Mouse (Mus musculus): Measurements from ENCODE around the gene Angptl7. TPM values are rescaled to one million over a fixed set of nuclear protein-coding genes. Genes with fewer than 3 reads are reported as not detected.

The Angptl7 gene
- 1 to 10 TPM in 2 of 4 experiments, under 1 TPM in 1, not detected in 1; 0.33 to 1.2 (median 1.0) TPM for total RNA-seq (2022)

DNA sequence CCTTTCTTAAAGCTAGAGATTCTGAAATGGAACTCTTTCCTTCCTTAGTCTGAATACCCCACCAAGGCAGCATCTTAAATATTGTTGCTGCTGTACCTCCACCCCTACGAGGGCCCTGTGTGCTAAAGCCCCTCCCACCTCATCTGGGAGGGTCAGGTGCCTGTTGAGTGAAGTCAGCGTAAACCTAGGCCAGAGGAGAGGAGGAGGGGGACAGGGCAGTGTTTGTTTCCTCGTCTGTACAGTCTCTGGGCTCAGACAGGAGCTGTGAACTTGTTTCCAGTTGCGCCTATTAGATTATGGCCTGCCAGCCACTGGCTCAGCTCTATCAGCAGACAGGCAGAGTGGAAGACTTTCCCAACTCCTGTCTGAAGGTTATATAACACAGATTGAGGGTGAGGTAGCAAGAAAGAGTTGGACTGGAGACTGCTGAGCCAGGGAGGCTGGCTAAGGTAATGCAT, at the start of gene Angptl7:
TSS of gene Angptl7 (minus strand) at position 51 of the 458 bp plus-strand sequence.
- no peak for DNase-seq (ENCODE audit: low spot score in 2 of 2)

DNA sequence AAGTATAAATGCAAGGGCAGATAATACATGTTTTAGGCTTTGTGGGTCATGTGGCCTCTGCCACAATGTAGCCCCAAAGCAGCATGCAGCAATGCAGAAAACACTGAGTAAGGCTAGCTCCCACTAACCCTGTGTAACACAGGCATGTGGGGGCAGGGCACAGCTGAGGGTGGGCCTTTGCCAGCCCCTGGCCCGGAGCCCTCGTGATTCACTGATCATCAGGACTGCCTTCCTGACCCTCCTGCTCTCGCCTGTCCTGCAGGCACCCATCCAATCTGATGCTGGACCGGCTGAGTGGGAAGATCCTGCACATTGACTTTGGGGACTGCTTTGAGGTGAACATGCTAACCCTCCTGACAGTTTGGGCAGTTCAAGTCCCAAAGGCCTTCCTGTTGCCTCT, 48.8 kb upstream of the Angptl7 start:
- no peak for DNase-seq (ENCODE audit: low spot score in 2 of 2)

DNA sequence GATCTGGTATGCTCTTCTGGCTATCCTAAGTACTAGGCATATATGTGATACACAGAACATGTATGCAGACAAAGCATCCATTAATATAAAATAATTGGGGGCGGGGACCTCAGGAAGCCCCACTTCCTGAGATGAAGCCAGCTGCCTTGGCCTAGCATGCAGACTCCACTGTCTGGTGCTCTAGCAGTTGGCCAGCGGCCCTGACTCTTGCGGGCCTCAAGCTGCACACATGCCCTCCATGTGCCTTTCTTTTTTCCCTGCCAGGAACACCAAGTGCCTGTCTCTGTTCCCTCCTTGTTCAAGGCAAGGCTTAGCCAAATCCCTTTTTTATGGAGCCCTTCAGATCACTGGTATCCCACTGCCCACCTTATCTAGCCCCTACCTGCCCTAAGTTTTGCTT, 35.6 kb upstream of the Angptl7 start:
- no peak for DNase-seq (ENCODE audit: low spot score in 2 of 2)

DNA sequence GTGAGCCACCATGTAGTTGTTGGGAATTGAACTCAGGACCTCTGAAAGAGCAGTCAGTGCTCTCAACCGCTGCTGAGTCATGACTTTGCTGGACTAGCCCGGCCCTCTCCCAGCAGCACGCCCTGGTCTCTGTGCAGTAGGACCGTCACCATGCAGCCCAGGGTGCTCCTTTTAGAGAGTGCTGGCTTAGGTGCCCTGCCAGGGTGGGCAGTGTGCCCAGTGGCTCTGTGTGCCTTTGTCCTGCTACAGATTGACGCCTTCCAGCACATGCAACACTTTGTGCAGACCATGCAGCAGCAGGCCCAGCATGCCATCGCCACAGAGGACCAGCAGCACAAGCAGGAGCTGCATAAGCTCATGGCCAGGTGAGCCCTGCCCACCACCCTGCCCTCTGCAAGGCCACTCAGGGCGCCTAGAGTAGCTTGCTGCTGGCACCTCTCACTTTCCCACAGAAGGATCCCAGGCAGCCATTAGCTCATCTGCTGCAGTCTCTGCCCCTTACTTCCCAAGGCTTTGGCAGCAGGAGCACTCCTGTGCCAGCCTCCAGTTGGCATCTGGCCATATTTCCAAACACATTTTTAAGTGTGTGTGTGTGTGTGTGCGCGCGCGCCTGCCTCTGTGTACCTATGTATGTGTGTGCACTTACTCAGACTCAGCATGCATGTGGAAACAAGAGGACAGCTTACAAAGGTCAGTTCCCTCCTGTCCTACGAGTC, 33.5 kb upstream of the Angptl7 start:
- peak in 1 of 2 experiments; percentile 46 for DNase-seq (ENCODE audit: low spot score in 2 of 2)

DNA sequence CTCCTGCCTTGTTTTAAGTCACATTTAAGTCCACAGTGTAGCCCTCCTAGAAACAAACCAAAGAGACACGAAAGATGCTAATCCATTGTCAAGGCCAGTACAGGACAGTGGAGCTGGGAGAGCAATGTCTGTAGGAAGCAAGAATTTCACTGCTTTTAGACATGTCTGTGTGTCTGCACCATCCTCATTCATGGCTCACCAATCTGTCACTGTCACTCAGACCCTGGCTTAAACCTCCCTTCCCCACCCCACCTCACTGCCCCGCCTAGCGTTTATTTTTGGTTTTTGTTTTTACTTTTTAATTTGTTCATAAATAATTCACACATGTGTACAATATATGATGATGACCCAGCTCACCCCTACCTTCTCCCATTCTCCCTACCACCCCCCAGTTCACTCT, 32.3 kb upstream of the Angptl7 start:
- DNase-seq (ENCODE audit: low spot score in 2 of 2): no peak

DNA sequence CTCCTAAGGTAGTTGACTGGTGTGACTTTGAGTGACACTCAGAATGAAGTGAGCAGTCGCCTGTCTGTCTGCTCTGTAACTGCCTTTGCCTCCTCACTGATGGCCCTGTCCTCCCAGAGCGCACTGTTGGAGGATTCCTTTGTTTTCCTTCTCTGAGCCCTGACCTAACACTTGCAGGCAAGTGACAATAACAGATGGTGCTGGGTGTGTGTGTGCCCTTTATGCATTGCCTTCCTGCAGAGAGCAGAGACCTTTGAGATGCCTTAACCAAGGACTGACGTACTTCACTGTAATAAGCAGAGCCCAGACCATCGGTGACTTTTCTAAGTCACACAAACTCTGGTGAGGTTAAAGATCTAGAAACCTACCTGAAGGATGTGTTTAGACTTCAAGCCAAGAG, 31.1 kb upstream of the Angptl7 start:
- no peak for DNase-seq (ENCODE audit: low spot score in 2 of 2)

DNA sequence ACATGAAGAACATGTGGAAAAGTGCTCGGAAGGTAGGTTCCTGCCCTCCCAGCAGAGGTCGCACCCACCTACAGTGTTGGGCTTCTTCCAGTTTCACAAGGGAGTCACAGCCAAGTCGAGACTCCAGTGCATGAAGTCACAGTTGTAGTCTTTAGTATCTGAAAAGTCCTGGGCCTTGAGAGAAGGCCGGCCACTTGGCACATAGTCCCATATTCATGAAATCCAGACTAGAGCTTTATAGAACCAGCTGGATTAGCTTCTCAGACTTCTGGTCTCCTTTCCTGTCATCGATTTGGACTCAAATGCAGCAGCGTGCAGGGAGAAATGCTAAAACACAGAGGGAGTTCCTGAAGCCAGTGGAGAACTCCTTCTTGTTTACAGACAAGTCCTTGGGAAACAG, 30.5 kb upstream of the Angptl7 start:
- DNase-seq (ENCODE audit: low spot score in 2 of 2): no peak

DNA sequence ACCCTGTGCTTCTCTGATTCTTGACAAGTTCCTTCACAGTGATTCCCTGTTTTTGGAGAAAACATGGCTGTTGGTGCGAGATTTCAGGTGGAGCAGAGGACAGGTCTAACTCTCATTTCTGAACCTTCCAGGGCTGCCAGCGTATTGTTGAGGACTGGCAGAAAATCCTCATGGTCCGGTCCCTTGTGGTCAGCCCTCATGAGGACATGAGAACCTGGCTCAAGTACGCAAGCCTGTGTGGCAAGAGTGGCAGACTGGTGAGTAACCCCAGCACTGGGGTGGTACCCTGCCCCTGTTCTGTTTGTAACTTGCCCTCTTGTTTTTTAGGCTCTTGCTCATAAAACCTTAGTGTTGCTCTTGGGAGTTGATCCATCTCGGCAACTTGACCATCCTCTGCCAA, 30.1 kb upstream of the Angptl7 start:
- DNase-seq (ENCODE audit: low spot score in 2 of 2): no peak

DNA sequence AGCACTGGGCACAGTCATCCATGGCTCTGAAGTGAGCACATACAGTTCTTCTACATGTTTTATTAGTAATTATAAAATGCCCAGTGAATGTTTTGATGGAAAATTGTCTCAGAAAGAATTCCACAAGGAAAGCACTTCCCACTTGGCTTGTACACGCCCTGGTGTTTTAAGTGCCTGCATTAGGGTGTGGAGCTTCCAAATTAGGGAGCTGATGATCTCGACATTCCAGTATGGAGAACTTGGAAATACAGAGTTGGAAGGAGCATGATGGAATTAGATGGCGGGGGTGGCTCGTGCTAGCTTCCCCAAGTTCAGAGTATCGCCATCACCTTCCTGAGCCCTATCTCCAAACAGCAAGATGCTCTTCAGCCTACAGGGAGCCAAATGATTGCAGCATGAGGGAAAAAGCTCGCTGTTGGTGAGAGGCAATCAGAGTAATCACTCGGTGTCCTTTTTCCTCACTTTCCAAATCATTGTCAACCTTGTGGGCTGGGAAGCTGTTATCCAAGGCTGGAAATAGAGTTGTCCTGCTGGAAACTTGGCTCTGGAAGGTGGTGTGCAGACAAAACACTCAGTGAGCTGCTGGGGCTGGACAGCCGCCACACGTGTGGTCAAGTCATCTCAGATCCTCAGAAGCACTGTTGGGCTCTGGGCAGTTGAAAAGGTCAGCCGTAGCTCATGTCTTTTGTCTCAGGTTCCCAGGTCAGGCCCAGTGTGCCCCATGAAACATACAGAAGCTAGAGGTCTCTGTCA, 27.1 kb upstream of the Angptl7 start:
- no peak for DNase-seq (ENCODE audit: low spot score in 2 of 2)

DNA sequence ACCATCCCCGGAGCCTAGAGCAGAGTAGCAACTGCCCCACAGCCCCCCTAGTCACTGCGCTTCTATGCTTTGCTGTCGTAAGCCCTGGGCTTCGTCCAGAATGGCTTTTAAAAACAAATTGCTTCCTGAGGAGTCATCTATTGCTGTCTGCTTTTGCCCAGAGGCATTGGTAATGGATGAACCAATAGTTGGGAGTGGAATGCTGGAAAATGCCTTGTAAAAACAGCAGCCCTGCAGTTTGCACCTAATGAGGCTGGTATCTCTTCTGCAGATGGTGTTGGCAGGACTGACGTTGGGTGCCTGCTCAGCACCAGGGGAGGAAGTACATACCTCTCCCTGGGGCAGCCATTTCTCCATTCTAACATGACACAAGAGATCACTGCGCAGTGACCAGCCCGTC, 23.3 kb upstream of the Angptl7 start:
- no peak for DNase-seq (ENCODE audit: low spot score in 2 of 2)

DNA sequence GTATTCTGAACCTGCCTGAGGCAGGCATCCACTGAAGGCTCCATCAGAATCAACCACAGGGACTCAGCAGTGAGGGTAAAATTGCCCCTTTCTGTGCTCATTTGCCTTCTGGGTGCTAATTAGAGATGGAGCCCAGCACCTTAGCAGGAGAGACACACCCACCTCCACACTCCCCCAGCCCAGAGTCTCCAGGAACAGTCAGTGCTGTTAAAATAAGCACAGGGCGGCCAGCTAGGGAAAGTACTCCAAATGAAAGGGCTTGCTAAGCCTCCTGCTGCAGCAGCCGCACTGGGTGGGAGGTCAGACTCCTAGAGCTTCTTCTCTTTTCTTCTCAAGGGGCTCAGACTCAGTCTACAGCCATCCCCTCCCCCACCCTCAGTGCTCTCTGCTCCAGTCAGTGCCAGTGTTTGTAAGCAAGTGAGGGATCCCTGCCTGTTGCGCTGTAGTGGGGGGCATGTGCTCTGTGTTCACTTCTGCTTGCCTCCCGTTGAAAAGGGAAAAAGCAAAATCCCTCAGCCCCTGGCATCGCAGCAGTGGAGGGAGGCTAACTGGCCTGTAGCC, 18.1 kb upstream of the Angptl7 start:
- DNase-seq (ENCODE audit: low spot score in 2 of 2): no peak

DNA sequence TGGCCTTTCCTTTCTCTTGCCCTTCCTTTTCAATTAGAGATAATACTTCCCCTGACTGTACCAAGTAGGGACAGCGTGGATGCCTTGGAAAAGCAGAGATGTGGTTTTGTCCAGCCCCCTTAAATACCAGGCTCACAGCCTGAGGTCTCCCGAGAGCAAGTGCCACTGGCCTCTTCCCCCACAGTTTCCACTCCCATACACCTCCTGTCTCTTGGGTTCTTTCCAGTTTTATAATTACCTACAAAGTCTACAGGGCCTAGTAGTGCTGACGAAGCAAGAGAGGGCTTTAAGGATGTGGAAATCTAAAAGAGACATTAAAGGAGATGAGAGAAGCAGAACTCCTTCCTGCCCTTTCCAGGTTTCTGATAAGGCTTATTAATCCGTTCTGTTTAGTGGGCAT, 17.5 kb upstream of the Angptl7 start:
- no peak for DNase-seq (ENCODE audit: low spot score in 2 of 2)

DNA sequence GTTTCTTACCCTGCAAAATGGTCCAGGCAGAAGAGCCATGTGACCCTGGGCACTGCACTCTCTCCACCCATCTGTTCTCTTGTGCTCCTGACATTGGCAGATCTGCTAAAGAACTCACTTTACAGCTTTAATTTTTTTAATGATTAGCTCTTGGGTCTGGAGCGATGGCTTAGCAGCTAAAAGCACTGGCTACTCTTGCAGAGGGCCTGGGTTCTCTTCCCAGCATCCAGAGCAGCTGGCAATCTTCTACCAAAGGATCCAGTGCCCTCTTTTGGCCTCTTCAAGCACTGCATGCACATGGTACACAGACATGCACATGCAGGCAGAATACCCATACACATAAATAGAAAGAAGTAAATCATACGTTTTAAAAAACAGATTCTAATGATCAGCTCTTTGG, 15.1 kb upstream of the Angptl7 start:
- DNase-seq (ENCODE audit: low spot score in 2 of 2): no peak

DNA sequence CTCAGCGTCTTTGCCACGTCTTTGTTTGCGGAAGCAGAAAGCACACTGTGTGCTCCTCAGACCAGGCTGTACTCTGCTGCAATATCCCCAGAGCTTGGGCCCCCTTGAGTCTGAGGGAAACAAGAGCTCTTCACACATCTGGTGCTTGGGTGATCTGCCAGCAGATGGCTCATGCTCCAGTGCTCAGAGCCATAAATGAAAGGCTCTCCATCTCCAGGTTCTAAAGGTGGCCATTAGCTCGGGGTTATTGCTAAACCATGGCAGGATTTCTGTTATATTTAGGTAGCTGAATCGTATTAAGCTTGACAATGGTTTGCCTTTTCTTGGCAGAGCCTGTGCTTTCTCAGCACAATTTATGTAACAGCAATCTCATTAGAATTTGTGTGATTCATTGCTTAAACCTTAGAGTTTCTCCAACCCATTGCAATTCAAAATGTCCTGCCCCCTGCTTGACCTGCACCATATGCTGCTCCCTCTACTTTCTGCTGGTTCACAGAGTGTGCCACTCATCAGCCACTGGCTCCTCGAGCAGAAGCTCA, 12.8 kb upstream of the Angptl7 start:
- DNase-seq (ENCODE audit: low spot score in 2 of 2): peak in 1 of 2 experiments; percentile 41

DNA sequence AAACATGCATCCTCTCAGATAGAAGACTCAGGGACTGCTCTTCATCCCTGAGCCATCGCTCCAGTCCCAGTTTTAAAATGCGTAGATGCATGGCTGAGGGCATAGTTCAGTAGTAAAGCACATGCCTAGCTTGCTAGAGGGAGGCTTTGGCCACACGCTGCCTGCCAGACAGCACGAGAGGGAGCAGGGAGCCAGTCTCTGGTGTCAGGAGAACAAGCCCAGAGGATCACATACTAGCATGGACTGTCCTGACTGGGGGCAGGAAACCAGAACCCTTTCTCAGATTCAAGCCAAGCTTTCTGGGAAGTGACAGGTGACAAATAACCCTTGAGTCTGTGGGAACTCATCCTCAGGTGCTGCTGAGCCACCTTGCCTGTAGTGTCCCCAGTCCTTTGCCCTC, 11.1 kb upstream of the Angptl7 start:
- no peak for DNase-seq (ENCODE audit: low spot score in 2 of 2)

DNA sequence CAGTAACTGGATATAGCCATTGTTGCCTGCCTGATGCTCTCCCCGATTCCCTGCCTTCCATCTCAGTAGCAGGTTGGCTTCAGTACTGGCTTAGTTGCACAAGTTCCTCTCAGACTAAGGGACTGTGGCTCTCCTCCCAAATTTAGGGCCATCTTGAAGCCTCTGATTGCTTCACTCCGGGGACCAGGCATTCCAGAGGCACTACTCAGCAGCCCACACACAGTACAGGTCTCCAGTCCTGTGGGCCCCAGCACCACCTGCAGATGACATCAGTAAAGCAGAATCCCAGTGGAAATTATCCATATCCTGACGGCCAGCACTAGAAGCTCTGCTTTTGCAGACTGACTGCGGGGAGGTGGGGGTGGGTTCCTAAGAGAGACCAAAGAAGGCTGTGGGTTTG, 10.4 kb upstream of the Angptl7 start:
- DNase-seq (ENCODE audit: low spot score in 2 of 2): no peak

DNA sequence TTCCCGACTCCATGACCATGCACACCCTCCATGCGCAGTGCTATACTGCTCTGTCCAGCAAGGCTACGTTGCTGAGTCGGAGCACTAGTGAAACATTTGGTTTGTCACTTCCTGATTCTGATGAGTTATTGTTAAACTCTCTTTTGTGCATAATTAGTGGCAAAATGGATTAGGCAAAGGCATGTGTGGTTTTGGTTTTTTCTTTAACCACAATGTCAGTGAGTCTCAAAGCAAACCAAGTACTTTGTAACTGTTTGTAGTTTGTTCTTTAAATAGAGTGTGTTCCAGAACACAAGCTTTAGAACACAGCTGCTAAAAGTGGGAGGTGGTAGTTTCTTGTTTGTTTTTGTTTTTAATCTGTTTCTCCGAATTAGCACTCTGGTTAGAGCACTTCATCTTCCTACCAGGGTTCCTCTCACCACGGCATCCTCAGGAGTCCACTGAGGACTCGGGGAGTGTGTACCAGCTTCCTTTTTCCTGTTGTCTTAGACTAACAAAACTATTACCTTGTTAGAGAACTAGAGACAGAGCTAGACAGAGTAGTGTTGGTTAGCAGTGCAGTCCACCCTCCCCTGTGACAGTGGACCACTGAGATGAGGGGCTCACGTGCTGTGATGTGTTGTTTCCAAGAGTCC, 9.3 kb upstream of the Angptl7 start:
- no peak for DNase-seq (ENCODE audit: low spot score in 2 of 2)

DNA sequence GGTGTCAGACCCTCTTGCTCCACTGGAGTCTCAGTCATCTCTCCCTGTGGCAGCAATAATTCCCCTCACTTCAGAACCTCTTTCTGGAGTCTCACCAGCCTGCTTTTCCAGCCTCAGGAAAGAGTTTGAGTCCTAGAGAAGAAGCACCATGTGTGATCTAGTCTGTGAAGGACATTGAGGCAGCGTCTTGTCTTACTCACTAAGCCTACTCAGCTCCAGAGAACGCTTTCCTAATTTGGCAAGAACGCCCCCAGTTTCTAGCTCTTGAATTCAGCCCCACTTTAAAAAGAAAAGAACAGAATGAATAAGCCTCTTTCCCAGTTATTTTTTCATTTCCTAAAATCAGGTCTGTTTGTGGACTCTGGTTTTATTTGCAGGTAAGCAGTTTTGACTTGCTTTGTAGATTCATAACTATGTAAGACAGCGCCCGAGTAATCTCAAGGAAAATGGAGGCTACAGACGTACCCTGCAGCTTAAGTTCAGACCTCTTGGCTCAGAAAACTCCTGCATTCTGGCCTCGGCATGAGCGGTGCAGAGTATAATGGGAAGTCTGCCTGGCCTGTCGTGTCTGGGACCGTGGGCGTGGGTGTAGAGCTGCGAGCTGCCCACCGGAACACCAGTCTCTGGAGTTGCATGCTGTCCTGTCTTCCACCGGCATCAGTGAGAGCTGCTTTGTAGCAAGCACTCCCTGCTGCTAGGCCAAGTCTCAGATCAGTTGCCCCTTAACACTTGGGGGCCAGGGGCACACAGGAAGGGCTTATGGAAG, 8.0 kb upstream of the Angptl7 start:
- no peak for DNase-seq (ENCODE audit: low spot score in 2 of 2)

DNA sequence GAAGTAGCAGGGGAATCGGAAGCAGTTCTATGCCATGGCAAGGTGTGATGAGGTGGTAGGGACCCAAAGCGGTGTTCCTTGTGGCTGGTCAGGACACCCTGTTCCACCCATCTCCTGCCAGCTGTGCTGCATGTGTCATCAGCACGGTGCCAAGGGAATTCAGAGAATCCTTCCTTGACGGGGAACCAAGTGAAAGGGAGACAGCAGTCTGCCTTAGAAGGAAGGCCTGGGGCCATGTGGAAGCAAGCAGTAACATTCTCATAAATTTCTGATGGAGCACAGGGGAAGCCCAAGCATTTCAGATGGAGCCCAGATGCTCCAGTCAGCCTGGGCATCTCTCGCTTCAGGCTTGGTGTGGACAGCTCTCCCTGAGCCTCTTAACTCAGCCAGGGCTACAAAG, 7.3 kb upstream of the Angptl7 start:
- DNase-seq (ENCODE audit: low spot score in 2 of 2): no peak

DNA sequence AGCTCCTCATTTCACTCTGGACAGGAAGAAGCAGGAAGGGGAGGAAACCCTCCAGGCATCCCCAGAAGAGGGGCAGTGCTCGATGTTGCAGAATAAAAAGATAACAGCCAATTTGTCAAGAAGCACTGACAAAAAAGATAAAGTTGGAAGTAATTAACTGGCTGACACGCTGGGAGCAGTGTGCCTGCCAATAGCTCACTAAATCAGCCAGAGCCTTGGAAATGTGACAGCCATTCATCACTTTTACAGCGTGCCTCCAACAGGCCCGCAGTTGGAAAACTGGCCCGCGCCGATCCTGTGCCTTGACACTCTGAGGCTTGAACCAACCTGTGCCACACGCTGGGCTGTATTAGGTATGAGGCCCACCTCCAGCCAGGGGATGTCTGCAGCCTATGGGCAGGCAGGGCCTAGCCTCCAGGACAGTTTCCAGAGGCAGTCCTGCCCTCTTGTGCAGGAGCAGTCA, 4.3 kb upstream of the Angptl7 start:
- peak; percentile 54 to 66 for DNase-seq (ENCODE audit: low spot score in 2 of 2)

Data from layer of hippocampus, adult 8-10 months (tissue).